Mouse (Mus musculus): ENCODE results near the gene Dpp4.

Gene Dpp4

DNA sequence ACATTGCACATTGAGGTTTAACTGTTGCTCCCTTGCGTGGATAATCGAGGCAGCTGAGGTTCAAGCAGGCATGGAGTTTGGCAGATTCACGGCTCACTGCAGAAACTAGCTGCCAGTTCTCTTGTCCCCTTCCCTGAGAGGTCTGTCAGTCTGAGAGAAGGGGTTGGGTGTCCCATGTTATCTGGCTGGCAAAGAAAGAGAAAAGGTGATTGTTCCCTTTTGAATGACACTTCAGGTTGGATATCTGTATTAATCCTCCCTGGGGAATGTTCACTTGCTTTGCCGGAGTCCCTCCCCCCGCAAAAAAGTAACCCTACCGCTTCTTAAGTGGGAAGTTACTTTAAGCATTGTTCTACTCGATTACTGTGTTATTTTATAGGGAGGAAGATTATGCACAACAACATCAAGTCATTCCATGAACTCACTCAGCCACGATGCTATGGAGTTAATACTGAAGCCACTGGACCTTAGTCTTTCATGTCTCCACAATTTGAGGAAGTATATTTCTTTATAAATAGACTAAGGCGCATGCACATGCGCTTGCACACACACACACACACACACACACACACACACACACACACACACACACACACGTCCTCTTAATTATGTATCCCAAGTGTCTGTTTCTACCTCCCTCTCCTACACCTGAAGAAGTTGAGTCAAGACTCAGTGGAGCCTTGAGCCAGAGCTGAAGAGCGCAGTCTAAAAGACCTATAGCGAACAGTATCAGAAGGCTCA is at the start of gene Dpp4:
Dpp4 (minus strand) TSS at position 151 of the 741 bp plus-strand sequence.
- no peak for DNase-seq

DNA sequence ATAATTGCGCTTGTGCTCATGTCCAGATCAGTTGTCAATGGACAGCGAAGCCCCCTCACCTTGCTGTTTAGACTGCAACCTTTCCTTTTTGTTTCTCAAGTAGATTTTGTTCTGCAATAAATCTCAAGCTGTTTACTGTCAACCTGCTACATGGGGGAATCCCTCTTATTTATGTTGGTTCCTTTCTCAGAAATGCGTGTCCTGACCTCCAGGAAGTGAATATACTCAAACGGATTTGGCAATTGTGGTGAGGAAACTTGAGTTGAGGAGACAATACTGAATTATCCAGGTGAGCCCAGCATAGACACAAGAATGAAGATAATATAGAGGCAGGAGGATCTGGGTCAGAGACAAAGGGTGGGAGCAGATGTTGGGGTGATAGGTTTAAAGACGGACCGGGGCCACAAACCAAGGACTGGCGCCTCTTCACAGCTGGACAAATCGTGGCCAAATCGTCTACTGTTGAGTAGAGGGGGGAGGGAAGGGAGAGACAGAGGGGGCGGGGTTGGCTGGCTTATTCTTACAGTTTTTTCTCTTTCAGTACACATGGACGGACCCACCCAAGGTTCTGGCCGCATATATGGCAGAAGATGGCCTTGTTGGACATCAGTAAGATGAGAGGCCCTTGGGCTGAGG is 48.9 kb upstream of the Dpp4 start:
- no peak for DNase-seq

DNA sequence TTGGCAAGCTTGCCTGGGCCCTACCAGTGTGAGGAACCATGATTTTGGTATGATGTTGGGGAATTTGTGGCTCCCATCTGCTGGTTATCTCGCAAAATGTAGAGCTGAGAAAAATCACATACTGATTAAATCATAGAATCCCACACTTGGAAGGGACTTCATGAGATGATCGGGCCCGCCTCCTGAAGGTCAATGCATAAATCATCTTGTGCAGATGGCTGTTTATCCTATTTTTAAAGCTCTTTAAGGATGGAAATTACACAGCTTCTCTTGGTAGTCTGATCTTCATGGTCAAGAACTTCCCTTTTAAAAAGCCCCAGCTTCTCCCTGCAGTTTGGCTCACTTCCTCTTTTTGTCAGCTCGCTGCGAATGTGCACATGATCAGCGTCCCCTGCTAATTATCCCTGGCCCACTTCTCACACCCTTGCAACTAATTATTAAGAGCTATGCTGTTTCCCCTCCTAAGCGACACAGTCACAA is 48.2 kb upstream of the Dpp4 start:
- DNase-seq: no peak

DNA sequence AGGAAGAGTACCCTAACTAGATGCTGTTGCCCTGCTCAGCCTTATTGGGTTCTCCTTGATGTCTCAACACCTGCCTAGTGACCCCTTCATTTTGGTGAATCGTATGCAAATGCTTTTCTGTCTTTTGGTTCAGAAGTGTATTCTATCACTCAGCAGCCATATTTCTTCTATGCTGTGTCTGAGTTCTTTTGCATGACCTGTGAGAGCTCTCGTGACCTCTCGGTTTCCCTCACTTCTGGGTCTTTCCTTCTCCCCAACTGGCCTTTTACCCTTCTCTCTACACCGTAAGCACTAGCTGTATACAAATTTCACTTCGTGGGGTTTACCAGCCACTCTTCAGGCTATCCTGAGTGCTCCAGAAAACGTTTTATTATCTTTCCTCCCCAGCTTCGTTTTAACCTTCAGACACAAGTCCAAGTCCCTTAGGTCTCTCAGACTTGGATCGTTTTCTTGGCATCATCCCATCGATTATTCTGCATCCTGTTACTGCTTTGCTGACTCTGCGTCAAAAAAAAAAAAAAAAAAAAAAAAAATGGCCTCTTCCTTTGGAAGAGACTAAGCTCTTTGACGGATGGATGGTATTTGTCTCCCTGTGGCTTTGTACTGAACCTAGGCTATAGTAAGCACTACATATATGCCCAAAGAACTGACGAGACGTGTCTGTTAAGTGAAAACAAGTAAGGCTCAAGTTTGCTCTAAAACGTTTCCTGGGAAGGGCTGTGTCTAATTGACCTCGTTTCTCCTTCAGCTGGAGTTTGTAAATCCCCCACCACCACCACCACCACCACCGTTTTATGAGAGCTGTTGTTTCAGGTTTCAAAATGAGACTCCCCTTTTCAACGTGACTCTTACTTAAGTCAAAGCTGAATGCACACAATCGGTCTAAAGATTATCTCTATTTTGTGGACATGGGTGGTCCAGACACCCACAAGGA is 47.5 kb upstream of the Dpp4 start:
- no peak for DNase-seq

DNA sequence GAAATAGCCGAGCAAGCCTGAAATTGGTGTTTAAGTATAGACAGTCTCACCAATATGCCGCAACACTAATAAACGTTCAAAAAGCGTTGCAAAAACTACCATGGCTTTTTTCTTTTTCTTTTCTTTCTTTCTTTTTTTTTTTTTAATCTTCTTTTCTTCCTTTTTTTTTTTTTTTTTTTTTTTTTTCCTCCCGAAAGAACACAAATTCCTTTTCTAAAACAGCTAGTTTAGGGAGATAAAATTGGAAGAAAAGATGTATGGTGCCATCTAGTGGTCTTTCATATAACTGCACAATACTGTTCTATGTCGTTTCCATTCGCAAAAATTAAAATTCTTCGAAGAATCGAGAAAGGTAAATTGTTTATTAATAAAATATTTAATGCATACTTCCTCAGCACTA is 46.0 kb upstream of the Dpp4 start:
- DNase-seq: no peak

DNA sequence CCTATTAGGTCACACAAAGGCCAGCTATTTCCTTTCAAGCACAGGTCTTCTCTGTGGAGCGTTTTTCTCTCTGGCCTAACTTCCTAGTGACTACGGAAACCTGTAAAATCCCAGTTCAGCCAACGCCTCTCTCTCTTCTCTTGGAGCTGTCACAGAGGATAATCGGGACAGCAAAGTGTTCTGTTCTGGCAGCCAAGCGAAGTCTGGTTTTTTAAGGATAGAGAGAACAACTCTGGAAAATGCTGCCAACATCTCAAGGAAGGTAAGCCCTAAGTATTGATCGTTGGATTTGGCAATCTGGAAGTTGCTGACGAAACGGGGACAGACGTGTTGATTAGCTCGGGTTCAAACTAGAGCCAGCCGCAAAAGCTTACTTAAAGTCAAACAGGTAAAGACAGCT is 43.0 kb upstream of the Dpp4 start:
- DNase-seq: no peak

DNA sequence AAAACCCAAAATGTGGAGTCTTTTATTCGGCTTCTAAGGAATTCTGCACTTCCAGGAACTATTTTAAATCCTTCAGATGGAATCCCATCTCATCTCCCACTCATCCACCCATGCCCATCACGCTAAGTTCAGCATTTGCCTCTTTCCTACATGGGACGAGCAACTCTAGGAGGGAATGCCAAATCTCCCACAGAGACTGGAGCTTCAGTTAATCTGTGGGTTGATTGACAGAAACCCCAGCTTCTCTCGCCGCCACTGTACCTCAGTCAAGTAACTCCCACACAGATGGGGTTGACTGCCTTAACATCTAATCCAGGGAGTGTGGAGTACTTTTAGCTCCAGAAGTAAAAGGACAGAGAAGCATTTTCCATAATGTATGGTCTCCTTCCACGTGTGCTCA is 42.0 kb upstream of the Dpp4 start:
- no peak for DNase-seq

DNA sequence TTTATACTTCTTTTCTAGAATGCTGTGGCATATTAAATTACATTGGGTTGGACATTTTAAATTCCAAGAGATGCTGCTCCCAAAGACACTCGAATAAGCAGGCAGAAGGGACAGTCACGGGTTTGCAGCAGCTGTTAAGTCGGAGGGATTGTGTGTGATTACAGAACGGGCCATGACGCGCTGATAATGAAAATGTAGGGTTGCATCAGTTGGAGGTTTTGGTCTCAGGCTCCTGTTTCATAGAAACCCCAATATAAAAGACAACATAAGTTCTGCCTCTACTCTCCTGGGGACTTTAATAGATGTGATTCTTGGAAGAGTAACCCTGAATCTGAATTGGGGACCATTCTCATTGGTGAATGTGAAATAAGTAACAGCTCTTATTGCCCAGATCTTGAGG is 38.3 kb upstream of the Dpp4 start:
- no peak for DNase-seq

DNA sequence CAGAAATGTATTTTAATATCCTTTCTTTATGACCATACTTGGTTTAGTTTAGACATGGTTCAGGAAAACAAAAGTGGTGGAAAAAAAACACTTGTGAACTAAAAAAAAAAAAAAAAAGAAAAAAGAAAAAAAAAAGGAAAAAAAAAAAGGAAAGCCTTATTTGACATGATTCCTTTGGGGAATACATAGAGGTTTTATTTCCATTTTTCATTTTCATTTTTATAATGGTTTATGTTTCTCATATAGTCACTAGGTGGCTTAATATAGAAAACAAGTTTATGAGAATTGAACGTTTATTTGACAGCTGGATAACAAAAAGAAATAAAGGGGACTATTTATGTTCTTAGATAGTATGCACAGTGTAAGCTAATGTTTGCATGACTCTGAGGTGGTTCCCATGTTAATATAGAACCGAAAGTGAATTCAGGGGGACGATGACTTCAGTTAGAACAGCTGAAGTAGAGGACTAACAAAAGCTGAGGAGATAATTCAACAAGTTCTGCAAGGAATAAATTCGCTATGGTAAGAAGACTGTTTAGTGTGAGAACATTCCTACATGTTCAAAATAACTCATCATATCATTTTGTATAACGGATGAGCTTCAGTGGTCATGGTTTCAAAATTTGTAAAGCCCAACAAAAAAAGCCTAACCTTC is 37.8 kb upstream of the Dpp4 start:
- DNase-seq: no peak

DNA sequence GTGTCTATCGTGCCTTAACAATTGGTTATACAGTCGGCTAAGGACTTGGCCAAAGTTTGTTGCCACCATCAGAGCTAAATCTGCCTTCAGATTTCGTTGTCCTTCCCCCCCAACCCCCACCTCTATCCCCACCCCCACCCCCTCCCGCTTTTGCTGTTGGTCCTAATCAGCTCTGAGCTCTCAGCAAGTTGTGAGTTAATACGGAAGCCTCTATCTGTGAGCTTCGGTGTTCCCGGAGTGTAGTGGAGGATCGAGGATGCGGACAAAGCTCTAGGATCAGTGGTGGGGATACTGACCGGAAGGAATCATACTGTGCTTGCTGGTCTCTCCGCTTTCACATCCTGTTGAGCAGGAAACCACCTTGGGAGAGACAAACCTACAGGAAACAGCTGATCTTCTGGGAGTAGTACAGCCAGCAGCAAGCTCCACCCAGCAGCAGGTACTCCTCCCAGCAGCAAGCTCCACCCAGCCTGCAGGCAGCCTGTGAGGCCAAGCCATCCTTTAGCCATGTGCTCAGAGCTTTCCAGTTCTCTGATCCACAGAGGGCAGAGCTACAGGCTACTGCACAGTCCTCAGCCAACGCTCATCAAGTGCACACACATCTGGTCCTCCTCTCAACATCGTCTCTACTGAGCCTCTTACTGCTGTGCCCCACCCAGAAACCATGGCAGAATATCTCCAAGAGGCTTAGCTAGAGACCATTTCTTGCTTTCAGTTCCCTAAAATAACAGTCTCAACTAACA is 28.9 kb upstream of the Dpp4 start:
- no peak for DNase-seq

DNA sequence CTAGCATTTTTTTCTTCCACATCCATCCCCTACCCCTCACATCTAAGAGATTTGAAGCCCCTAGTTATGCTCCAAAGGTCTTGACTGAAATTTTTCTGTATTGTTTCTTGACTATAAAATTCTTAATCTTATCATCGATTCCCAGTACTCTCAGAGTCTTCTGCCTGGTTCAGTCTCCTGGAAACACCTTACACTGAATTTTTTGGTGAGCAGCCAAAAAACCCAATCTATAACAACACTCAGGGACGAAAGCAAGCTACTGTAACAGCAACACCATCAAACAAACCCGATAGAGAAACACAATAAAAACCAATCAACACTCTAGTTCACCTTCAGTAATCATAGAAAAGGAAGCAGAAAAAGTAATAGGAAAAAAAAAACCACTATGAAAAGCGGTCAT is 28.1 kb upstream of the Dpp4 start:
- DNase-seq: no peak

DNA sequence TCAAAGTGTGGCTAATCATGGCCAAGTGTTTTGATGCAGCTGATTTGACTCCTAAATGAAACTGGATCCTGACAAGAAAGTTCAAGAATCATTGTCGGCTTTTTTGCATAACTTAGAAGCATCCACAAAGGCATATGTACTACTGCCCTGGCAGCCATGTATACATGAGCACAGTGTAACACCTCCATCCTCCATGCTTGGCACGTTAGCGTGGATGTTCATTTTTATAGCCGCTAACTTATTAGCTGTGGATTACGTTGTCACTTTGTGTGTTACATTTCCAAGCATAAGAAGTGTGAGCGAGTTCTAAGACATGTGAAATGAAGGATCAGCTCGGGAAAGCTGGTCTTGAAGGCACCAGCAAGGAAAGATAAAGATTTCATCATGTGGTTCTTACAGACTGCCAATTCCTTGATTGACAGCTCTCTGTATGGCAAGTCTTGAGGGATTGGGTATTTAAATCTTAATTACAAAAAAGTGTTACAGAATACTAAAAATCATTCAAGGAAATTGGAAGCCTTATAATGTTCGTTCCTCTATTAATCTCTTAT is 19.3 kb upstream of the Dpp4 start:
- no peak for DNase-seq

DNA sequence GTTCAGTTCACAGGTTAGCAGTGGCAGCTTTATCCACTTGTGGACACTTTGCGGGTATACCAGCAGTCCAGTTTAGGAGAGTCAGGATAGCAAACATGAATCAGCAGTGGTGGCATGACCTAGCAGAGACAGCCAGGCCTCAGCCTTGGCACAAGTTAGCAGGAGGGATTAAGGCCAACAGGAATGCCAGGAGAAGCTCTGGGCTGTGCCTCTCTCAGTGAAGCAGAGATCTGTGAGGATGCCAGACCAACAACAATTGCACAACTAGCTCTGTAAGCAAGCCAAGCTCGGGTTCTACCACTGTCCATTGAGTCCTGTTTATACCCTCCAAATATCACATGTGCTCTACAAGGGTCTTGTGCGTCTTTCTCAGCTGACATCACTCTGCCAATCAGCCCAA is 13.9 kb upstream of the Dpp4 start:
- no peak for DNase-seq

DNA sequence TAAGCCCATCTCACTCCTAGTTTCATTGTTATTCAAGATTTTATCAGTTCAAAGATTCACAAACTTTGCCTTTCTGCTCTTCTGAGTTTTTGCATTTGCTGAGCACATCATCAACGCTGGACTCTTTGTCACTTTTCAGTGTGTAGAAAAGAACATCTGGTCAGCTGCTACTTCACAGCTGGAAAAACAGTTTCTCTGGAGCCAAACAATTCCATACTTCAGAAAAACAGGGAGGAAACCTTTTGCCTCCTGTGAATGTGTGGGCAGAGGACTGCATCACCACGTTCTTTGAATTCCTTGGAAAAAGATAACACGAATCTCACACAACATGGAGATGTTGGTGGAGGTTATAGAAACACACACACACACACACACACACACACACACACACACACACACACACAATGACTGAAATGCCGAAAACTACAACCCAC is 11.3 kb upstream of the Dpp4 start:
- DNase-seq: no peak

DNA sequence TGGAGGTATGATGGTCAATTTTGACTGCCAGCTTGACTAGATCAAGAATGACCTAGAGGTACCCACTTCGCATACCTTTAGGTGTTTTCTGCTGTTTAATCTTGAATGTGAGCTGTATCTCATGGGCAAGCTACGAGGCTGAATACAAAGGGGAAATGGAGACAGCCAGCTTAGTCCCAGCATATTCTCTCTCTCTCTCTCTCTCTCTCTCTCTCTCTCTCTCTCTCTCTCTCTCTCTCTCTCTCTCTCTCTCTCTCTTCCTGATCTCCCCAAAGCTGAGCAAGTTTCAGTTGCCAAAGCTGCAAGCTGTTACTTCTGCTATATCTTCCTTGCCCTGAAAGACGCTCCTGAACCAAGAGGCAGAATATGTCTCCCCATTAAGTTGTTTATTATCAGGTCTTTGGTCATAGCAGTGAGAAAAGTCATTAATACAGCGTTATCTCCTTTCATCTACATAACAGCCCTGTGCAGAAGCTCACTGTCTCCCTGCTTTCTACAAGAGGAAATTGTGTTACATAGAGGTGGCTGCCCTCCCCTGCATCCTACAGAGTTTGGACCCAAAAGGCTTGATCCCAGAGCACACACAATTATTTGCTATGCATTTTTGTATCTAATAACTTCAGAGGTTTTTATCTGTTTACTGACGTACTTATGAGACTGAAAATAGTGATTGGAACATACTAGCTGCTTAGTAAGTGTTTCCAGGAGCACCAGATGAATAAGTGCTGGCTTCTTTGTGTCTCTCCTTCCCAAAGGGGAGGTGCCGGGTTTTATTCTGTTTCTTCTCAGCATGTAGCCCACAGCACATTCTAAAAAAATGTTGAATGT is 10.7 kb upstream of the Dpp4 start:
- DNase-seq: no peak

DNA sequence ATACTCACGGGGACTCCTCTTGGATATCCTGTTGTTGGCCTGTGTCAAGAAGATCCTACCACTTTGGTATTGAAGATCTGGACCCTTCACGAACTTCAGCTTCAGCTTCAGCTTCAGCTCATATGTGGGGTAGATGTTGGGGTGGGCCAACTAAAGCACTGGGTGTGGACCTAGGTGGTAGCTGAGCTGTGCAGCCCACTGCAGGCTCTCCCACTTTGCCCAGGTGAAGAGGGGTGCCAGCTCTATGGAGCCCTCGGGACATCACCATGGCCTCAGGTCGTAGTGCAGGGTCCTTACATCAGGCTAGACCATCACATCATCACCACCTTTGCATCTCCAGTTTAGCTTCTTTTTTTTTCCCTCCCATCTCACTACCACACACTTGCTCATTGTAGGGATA is 9.2 kb upstream of the Dpp4 start:
- DNase-seq: no peak

DNA sequence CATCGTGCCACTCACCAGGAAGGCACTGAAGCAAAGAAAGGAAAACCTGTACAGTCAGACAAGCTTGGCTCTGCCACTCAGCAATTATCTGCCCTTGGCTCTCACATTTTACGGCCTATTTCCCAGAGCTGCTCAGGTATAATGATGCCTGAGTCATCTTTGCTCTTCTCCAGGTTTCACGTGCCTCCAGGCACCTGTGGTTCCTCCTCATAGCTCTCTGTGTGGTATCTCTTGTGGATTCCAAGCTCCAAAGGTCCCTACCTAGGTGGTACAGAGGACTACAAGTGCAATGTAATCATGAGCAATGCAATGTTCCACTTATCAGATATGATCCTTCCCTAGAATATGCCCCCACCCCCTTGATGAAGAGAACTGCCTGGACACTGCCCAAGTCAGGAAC is 8.0 kb upstream of the Dpp4 start:
- no peak for DNase-seq

DNA sequence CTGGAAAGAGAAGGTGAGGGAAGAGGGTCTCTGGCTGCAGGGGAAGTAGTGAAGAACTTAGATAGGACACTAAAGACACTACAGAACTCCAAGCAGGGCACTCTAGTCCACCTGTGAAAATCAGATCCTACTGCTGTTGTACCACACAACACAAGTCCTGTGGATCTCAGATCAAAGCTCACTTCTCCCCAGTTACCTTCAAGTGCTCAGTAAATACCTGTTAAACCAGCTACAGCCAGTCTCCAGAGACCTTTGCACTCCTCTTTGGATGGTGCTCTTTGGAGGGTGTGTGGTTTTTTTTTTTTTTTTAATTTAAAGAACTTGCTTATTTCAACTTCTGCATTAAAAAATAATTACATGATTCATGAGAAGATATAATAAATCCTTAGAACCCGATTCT is 5.2 kb upstream of the Dpp4 start:
- no peak for DNase-seq

DNA sequence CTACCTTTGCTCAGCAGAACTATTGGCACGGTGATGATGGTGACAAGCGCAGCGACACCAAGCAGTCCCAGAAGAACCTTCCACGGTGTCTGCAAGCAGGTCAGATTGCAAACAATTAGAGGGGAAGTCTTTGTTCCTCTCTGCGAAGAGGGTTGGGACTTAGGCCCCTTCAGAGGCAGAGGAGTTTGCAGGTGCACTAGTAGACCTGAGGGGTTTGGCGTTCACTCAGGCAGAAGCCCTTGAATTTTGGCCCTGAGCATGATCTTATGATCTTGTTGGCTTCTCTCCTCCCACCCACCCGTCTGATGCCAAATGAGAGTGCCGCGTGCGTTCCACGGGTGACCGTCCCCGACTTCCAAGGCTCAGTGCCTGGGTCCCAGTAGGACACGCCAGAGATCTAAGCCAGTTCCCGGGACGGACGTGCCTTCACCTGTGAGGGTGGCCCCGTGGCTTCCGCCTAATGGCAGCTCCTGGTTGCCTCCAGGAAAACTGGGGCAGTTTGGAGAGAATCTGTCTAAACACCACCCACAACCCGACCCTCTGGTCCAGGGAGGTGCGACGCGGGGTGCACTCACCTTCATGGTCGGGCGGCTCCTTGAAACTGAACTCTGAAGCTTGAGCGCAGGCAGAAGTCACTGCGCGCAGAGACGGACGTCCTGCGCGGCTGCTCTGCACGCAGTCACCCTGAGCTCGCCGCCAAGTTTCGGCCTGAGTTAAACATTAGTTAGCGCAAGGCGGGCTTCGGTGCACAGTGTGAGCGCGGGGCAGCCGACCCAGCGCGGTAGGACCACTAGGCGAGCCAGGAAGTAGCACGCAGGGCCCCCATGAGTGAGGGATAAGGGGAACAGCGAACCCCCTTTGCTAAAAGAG is 585 bp downstream of the Dpp4 start:
- DNase-seq: peak; percentile 17

DNA sequence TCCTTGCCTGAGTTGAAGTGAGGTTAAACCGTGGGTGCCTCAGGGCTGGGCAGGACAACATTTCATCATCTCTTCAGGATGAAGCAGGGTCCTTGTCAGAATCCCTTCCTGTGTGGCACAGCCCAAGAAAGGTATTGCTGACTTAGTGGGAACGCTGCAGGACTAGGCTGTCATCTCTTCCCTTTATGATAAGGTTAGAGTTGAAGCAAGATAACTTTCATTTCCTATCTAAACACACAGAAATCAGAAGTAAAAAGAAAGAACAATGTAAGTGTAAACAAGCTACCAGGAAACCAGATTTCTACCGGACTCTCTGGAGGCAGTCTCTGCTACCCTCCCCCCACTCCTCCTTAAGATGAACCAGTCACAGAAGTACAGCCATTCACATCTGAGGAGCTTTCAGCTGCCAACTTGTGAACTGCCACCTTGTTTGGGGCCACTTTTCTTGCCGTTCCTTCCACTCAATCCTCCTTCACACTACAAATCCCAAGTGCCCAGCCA is 3.3 kb downstream of the Dpp4 start:
- no peak for DNase-seq
